Mouse (Mus musculus): ENCODE data around the gene Serpina3m. TPM values are rescaled to one million over a fixed set of nuclear protein-coding genes. Genes with fewer than 3 reads are reported as not detected.

Gene Serpina3m
- not detected for polyA plus RNA-seq (2014; fragmentation: Illumina TruSeq; extraction: RNeasy Lipid Tissue Mini Kit (QIAGEN cat#74804); ENCODE audit: low read depth, low replicate concordance)

GRCm38 (mm10) chr12:104338226-104338625 lies at the start of gene Serpina3m, which contains the start of gene Serpina3k:
Gene Serpina3m, plus strand, starts transcription at chr12:104338486.
Gene Serpina3k, plus strand, starts transcription at chr12:104338486.

GRCm38 (mm10) chr12:104314253-104314652 lies 24.0 kb upstream of the Serpina3m start, which contains the start of gene Serpina3j:
Gene Serpina3j, plus strand, starts transcription at chr12:104314553.

GRCm38 (mm10) chr12:104406454-104406885 lies 68.2 kb downstream of the Serpina3m start, which contains the start of gene Serpina3n:
Gene Serpina3n, plus strand, starts transcription at chr12:104406729.

Other genes with a start within 250 kb of the Serpina3m start
- gene Serpina5, start 237.4 kb upstream of the Serpina3m start, polyA plus RNA-seq (2014; fragmentation: Illumina TruSeq; extraction: RNeasy Lipid Tissue Mini Kit (QIAGEN cat#74804); ENCODE audit: low read depth, low replicate concordance) = 0.52 TPM
- gene Serpina3a, start 225.8 kb upstream of the Serpina3m start, polyA plus RNA-seq (2014; fragmentation: Illumina TruSeq; extraction: RNeasy Lipid Tissue Mini Kit (QIAGEN cat#74804); ENCODE audit: low read depth, low replicate concordance) = not detected
- 0.58 TPM for gene Serpina3b, start 210.5 kb upstream of the Serpina3m start, polyA plus RNA-seq (2014; fragmentation: Illumina TruSeq; extraction: RNeasy Lipid Tissue Mini Kit (QIAGEN cat#74804); ENCODE audit: low read depth, low replicate concordance)
- gene Serpina3c, start 184.6 kb upstream of the Serpina3m start, polyA plus RNA-seq (2014; fragmentation: Illumina TruSeq; extraction: RNeasy Lipid Tissue Mini Kit (QIAGEN cat#74804); ENCODE audit: low read depth, low replicate concordance) = 9.7 TPM
- 0.58 TPM for gene Serpina3f, start 123.9 kb upstream of the Serpina3m start, polyA plus RNA-seq (2014; fragmentation: Illumina TruSeq; extraction: RNeasy Lipid Tissue Mini Kit (QIAGEN cat#74804); ENCODE audit: low read depth, low replicate concordance)
- 3.3 TPM for gene Serpina3g, start 102.2 kb upstream of the Serpina3m start, polyA plus RNA-seq (2014; fragmentation: Illumina TruSeq; extraction: RNeasy Lipid Tissue Mini Kit (QIAGEN cat#74804); ENCODE audit: low read depth, low replicate concordance)
- not detected for gene Serpina3i, start 75.4 kb upstream of the Serpina3m start, polyA plus RNA-seq (2014; fragmentation: Illumina TruSeq; extraction: RNeasy Lipid Tissue Mini Kit (QIAGEN cat#74804); ENCODE audit: low read depth, low replicate concordance)
- gene Serpina3j, start 23.9 kb upstream of the Serpina3m start, polyA plus RNA-seq (2014; fragmentation: Illumina TruSeq; extraction: RNeasy Lipid Tissue Mini Kit (QIAGEN cat#74804); ENCODE audit: low read depth, low replicate concordance) = not detected
- 0.64 TPM for gene Serpina3k, start within 50 bp of the Serpina3m start, polyA plus RNA-seq (2014; fragmentation: Illumina TruSeq; extraction: RNeasy Lipid Tissue Mini Kit (QIAGEN cat#74804); ENCODE audit: low read depth, low replicate concordance)
- 2.9 TPM for gene Serpina3n, start 68.2 kb downstream of the Serpina3m start, polyA plus RNA-seq (2014; fragmentation: Illumina TruSeq; extraction: RNeasy Lipid Tissue Mini Kit (QIAGEN cat#74804); ENCODE audit: low read depth, low replicate concordance)
- gene Gsc, start 134.8 kb downstream of the Serpina3m start, polyA plus RNA-seq (2014; fragmentation: Illumina TruSeq; extraction: RNeasy Lipid Tissue Mini Kit (QIAGEN cat#74804); ENCODE audit: low read depth, low replicate concordance) = not detected

Measured in adrenal gland, adult 10 weeks (tissue).